Mouse (Mus musculus): ENCODE measurements around the gene Pla2g4a. TPM values are rescaled to one million over a fixed set of nuclear protein-coding genes. Genes with fewer than 3 reads are reported as not detected.

Gene Pla2g4a
- polyA plus RNA-seq (2016; fragmentation: Nextera tagmentation; extraction: Ambion mirVana) = 13.9 and 17.2 TPM in 2 replicates

DNA sequence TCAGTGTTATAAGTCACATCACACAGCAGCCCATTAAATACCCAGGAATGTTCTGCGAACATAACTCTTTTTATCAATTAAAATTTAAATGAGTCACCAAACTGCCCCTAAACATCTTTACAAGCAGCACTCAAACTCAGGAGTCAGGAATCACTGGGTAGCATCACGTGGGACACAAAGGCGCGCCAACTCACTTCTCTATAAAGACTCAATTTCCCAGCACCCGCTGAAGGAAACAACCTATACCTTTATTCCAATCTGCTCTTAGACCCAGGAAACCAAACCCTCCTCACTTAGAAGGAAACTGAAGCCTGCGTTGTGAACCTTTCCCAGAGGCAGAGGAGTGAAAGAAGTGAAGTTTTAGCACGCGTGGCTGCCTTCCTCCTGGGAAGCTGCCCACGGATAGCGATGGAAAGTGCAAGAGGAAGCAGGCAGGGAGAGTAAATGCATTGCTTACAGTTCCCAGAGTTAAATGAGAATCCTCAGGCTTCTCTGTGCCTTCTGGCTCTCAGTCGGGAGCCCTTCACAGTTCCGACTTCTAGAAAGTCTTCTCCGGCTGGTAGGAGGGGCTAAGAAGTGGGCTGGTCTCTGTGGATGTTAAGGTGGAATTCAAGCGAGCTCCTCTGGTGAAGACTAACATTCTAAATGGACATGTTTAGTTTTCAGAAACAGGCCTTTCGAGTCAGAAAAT lies at the start of gene Pla2g4a:
Pla2g4a (minus strand) TSS at position 557 of the 691 bp plus-strand sequence.
- H3K36me3 ChIP-seq = no peaks in the 10 kb centered on the region
- 5% methylated on average over 15 of the region's 15 CpGs for WGBS (ENCODE audit: insufficient replicate concordance)
- no peaks in the 10 kb centered on the region for H3K27me3 ChIP-seq (replicated peaks)

DNA sequence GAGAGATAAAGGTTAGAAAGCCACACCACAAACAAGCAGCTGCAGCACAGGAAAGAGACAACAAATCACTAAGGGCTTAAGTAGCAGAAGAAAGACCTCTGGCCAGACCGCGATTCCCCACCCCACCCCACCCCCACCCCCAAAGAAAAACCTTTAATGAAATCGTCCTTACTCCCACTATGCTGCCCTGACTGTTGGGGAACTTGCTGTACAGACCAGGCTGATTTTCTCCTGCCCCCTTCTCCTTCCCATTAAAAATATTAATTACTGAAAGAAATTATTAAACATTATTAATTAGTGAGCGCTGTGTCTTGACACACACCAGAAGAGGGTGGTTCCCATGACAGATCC lies 49.5 kb upstream of the Pla2g4a start:
- H3K27me3 ChIP-seq (replicated peaks) = no peaks in the 10 kb centered on the region
- no peak overlapping the region for H3K27ac ChIP-seq
- H3K9me3 ChIP-seq (replicated peaks) = no peaks in the 10 kb centered on the region
- H3K36me3 ChIP-seq = no peaks in the 10 kb centered on the region
- ATAC-seq = no peak
- WGBS (ENCODE audit: insufficient replicate concordance) = 31% methylated on average over 4 of the region's 4 CpGs
- peaks cover 4% of the 10 kb centered on the region; the same call in 1 of the 2 replicates for H3K4me1 ChIP-seq
- no peak overlapping the region for H3K4me2 ChIP-seq
- H3K4me3 ChIP-seq = no peak overlapping the region
- no peak overlapping the region for H3K9ac ChIP-seq

More for the DNA sequence above, at the start of gene Pla2g4a:
- H3K9me3 ChIP-seq (replicated peaks) = no peaks in the 10 kb centered on the region
- H3K9ac ChIP-seq = peak within 1 kb of the TSS; percentile 69
- H3K27ac ChIP-seq = peak within 1 kb of the TSS; percentile 87
- H3K4me1 ChIP-seq = peaks cover 27% of the 10 kb centered on the region
- H3K4me2 ChIP-seq = peak within 1 kb of the TSS; percentile 78
- H3K4me3 ChIP-seq = peak within 1 kb of the TSS; percentile 63
- ATAC-seq = peak; percentile 89

- Histone ChIP-seq H3K9me3 (replicated peaks) (no peaks in the 10 kb centered on the region), H3K36me3 (no peaks in the 10 kb centered on the region), H3K27me3 (replicated peaks) (no peaks in the 10 kb centered on the region), H3K9ac (no peak overlapping the region), H3K4me2 (no peak overlapping the region), H3K27ac (no peak overlapping the region), H3K4me1 (peaks cover 4% of the 10 kb centered on the region; the same call in 1 of the 2 replicates), H3K4me3 (no peak overlapping the region)
- WGBS (ENCODE audit: insufficient replicate concordance) = 71% methylated on average over 18 of the region's 18 CpGs
- no peak for ATAC-seq
Measured at GRCm38 (mm10) chr1:150009968-150010628, 49.0 kb upstream of the Pla2g4a start.

- H3K9me3 ChIP-seq (replicated peaks) = no peaks in the 10 kb centered on the region
- no peaks in the 10 kb centered on the region for H3K36me3 ChIP-seq
- H3K4me3 ChIP-seq = no peak overlapping the region
- H3K27me3 ChIP-seq (replicated peaks) = no peaks in the 10 kb centered on the region
- no peak overlapping the region for H3K27ac ChIP-seq
- H3K4me2 ChIP-seq = no peak overlapping the region
- peaks cover 4% of the 10 kb centered on the region; the same call in 1 of the 2 replicates for H3K4me1 ChIP-seq
- 83% methylated on average over 9 of the region's 9 CpGs for WGBS (ENCODE audit: insufficient replicate concordance)
- no peak for ATAC-seq
- H3K9ac ChIP-seq = no peak overlapping the region
Measured at GRCm38 (mm10) chr1:150009134-150009533, 48.0 kb upstream of the Pla2g4a start.

GRCm38 (mm10) chr1:149975626-149976025 lies 14.5 kb upstream of the Pla2g4a start:
- 56% methylated on average over 1 of the region's 1 CpGs for WGBS (ENCODE audit: insufficient replicate concordance)
- Histone ChIP-seq H3K4me2 (no peak overlapping the region), H3K9me3 (replicated peaks) (no peaks in the 10 kb centered on the region), H3K36me3 (no peaks in the 10 kb centered on the region), H3K4me1 (no peaks in the 10 kb centered on the region), H3K4me3 (no peak overlapping the region), H3K27ac (no peak overlapping the region), H3K9ac (no peak overlapping the region), H3K27me3 (replicated peaks) (no peaks in the 10 kb centered on the region)
- ATAC-seq = no peak

DNA sequence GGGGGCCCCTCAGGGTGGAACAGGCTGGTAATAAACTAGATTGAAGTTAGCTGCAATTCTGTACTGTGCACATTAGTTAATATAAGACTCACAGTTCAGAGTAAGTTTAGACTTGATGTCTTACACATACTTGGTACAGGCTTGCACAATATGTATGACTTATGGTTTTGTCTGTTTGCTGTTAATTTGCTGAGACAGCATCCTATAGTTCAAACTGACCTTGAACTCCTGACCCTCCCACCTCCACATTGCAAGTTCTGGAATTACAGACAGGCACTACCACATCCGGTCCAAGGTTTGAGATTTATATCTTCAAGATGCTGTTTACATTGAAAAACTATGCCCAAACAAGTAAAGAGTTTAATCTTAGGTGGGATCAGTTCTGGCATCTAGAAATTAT lies 4.7 kb upstream of the Pla2g4a start:
- Histone ChIP-seq H3K4me3 (no peak overlapping the region), H3K4me2 (no peak overlapping the region), H3K27me3 (replicated peaks) (no peaks in the 10 kb centered on the region), H3K9me3 (replicated peaks) (no peaks in the 10 kb centered on the region), H3K4me1 (peaks cover 11% of the 10 kb centered on the region; the same call in 1 of the 2 replicates), H3K9ac (no peak overlapping the region), H3K27ac (no peak overlapping the region), H3K36me3 (no peaks in the 10 kb centered on the region)
- ATAC-seq = no peak
- WGBS (ENCODE audit: insufficient replicate concordance) = 56% methylated on average over 1 of the region's 1 CpGs

DNA sequence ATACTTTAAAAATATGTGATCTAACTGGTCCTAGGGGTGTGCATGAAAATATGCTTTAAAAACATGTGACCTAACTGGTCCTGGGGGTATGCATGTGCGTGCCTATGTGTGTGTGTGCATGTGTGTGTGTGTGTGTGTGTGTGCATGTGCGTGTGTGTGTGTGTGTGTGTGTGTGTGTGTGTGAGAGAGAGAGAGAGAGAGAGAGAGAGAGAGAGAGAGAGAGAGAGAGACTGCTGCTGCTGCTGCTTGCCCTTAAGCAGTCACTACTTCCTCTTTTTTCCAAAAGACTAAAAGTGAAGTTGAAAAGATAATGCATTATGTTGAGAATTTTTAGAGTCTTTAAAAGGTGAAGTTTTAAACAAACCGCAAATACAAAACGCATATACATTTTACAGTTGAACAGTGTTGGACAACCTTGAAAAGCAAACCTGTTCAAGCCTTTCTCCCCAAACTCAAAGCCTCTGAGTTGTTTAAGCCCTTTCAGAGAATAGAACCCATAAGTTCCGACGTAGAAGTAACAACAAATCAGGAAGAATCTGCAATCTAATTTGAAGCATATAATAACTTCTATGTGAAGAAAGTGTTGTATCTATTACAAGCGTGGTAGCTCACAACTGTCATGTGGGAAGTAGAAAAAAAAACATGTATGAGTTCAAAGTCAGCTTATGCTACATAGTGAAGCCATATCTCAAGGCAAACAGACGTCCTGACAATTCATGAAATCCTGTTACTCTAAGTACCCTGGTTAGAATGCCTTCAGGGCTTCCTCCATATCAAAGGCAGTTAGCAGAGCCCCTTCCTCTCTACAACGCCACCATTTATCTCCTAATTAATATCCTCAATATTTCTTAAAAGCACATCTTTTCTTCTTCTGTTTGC lies 574 bp upstream of the Pla2g4a start:
- H3K4me3 ChIP-seq = peak overlapping the region; percentile 63
- peak overlapping the region; percentile 78 for H3K4me2 ChIP-seq
- H3K9me3 ChIP-seq (replicated peaks) = no peaks in the 10 kb centered on the region
- no peaks in the 10 kb centered on the region for H3K27me3 ChIP-seq (replicated peaks)
- ATAC-seq = peak; percentile 46
- 25% methylated on average over 9 of the region's 9 CpGs for WGBS (ENCODE audit: insufficient replicate concordance)
- no peaks in the 10 kb centered on the region for H3K36me3 ChIP-seq
- H3K4me1 ChIP-seq = peaks cover 20% of the 10 kb centered on the region
- peak overlapping the region; percentile 87 for H3K27ac ChIP-seq
- peak overlapping the region; percentile 69; the same call in 1 of the 2 replicates for H3K9ac ChIP-seq

GRCm38 (mm10) chr1:149960251-149960650 lies 839 bp downstream of the Pla2g4a start:
- Histone ChIP-seq H3K4me2 (peak overlapping the region; percentile 78), H3K4me3 (peak overlapping the region; percentile 63), H3K27ac (peak overlapping the region; percentile 87; the same call in 1 of the 2 replicates), H3K9me3 (replicated peaks) (no peaks in the 10 kb centered on the region), H3K36me3 (no peaks in the 10 kb centered on the region), H3K4me1 (peaks cover 32% of the 10 kb centered on the region), H3K9ac (peak overlapping the region; percentile 69; the same call in 1 of the 2 replicates), H3K27me3 (replicated peaks) (no peaks in the 10 kb centered on the region)
- 54% methylated on average over 4 of the region's 4 CpGs for WGBS (ENCODE audit: insufficient replicate concordance)
- ATAC-seq = no peak

GRCm38 (mm10) chr1:149959069-149959468 lies 2.0 kb downstream of the Pla2g4a start:
- H3K4me2 ChIP-seq = peak overlapping the region; percentile 29

GRCm38 (mm10) chr1:149955482-149955881 lies 5.6 kb downstream of the Pla2g4a start:
- ATAC-seq = no peak
- Histone ChIP-seq H3K9me3 (replicated peaks) (no peaks in the 10 kb centered on the region), H3K27ac (no peak overlapping the region), H3K27me3 (replicated peaks) (no peaks in the 10 kb centered on the region), H3K9ac (no peak overlapping the region), H3K4me3 (no peak overlapping the region), H3K4me1 (peaks cover 21% of the 10 kb centered on the region), H3K36me3 (no peaks in the 10 kb centered on the region), H3K4me2 (no peak overlapping the region)
- WGBS (ENCODE audit: insufficient replicate concordance) = 27% methylated on average over 4 of the region's 4 CpGs

More at GRCm38 (mm10) chr1:149959069-149959468, 2.0 kb downstream of the Pla2g4a start:
- Histone ChIP-seq H3K27me3 (replicated peaks) (no peaks in the 10 kb centered on the region), H3K4me1 (peaks cover 32% of the 10 kb centered on the region), H3K36me3 (no peaks in the 10 kb centered on the region), H3K9ac (no peak overlapping the region), H3K9me3 (replicated peaks) (no peaks in the 10 kb centered on the region), H3K27ac (no peak overlapping the region), H3K4me3 (no peak overlapping the region)
- WGBS (ENCODE audit: insufficient replicate concordance) = 8% methylated on average over 1 of the region's 1 CpGs
- ATAC-seq = peak; percentile 65

DNA sequence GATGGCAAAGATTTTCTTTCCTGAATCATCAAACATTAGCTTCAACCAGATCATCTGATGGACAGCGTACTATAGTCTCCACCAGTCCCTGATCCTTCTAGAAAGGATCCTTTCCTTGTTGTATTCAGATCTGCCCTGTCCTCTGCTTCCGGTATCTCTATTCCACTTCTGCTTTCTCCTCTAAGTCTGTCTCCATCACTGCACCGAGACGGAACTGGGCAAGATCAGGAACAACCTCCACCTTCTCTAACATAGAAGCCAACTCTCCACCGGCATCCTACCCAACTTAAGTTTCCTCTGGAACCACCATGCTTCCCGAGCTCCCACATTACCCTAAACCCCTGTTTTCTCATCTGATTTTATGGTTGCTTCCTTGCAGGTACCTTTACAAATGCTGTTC lies 7.1 kb downstream of the Pla2g4a start:
- no peak overlapping the region for H3K27ac ChIP-seq
- no peak for ATAC-seq
- H3K4me1 ChIP-seq = peaks cover 23% of the 10 kb centered on the region
- no peak overlapping the region for H3K4me2 ChIP-seq
- no peaks in the 10 kb centered on the region for H3K36me3 ChIP-seq
- WGBS (ENCODE audit: insufficient replicate concordance) = 42% methylated on average over 6 of the region's 6 CpGs
- no peak overlapping the region for H3K4me3 ChIP-seq
- H3K27me3 ChIP-seq (replicated peaks) = no peaks in the 10 kb centered on the region
- no peak overlapping the region; the same call in 1 of the 2 replicates for H3K9ac ChIP-seq
- H3K9me3 ChIP-seq (replicated peaks) = no peaks in the 10 kb centered on the region

GRCm38 (mm10) chr1:149952050-149952449 lies 9.0 kb downstream of the Pla2g4a start:
- Histone ChIP-seq H3K27me3 (replicated peaks) (no peaks in the 10 kb centered on the region), H3K27ac (no peak overlapping the region), H3K4me3 (no peak overlapping the region), H3K4me1 (peaks cover 34% of the 10 kb centered on the region), H3K9ac (no peak overlapping the region), H3K9me3 (replicated peaks) (no peaks in the 10 kb centered on the region), H3K4me2 (no peak overlapping the region), H3K36me3 (no peaks in the 10 kb centered on the region)
- ATAC-seq = no peak
